Mouse (Mus musculus): ENCODE measurements around the gene Dydc1. TPM values are rescaled to one million over a fixed set of nuclear protein-coding genes. Genes with fewer than 3 reads are reported as not detected.

The Dydc1 gene
- polyA plus RNA-seq, 1 experiment from 2014 or later: not detected

DNA sequence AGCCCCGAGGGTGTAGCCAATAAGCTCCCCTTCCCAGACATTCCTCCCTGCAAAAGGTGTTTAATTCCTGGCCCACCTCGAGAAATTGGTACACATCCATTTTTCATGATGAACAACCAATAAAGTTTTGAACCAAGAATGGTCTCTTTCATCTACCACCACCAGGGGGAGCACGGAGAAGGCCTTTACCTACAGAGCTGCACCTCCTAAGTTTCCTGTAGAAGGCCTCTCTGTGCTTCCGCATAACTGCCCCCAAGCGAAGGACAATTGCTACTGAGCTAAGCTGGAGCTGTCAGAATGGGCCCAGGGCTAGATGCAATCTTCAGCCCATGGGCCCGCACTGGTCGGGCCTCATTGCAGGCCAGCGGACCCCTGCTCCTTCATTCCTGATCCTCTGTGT is 18.1 kb downstream of the Dydc1 start:
- Histone ChIP-seq H3K4me2 (ENCODE audit: low read depth, low read length) (no peak overlapping the region), H3K9ac (ENCODE audit: low read length) (no peak overlapping the region), H3K9me3 (replicated peaks; ENCODE audit: control insufficient read depth, low read length) (no peaks in the 10 kb centered on the region), H3K27me3 (ENCODE audit: control insufficient read depth, insufficient read depth, low read length) (no peaks in the 10 kb centered on the region; the same call in 1 of the 2 replicates), H3K27ac (ENCODE audit: low read length) (no peak overlapping the region), H3K4me3 (ENCODE audit: low read length) (no peak overlapping the region), H3K4me1 (ENCODE audit: control insufficient read depth, insufficient read depth, low read length) (no peaks in the 10 kb centered on the region), H3K36me3 (ENCODE audit: control insufficient read depth, insufficient read depth) (no peaks in the 10 kb centered on the region)
- WGBS: 37% methylated on average over 8 of the region's 8 CpGs
- ATAC-seq (replicated peaks; ENCODE audit: extremely low read depth, insufficient read depth, low FRiP score): no peak

DNA sequence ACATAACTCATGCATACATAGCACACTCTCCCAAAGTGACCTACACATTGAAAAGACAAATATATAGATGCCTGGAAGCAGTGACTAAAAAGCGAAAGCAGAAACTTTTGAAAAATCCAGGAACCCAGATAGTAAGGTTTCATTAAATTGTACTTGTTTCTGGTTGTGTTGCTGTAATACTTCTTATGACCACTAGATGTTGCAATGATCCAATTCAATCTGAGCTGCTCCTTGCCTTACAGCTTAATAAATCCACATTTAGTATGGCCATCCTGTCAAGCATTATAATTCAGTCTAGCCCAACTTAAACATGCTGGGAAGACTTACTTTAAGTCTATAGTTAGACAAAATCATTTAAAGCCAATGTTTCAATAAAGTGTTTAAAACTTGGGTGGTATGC is 21.4 kb downstream of the Dydc1 start:
- no peaks in the 10 kb centered on the region for H3K27me3 ChIP-seq (ENCODE audit: control insufficient read depth, insufficient read depth, low read length)
- H3K4me3 ChIP-seq (ENCODE audit: low read length): no peak overlapping the region
- no peak for ATAC-seq (replicated peaks; ENCODE audit: extremely low read depth, insufficient read depth, low FRiP score)
- no peaks in the 10 kb centered on the region for H3K9me3 ChIP-seq (replicated peaks; ENCODE audit: control insufficient read depth, low read length)
- WGBS: 35% methylated on average over 1 of the region's 1 CpGs
- H3K9ac ChIP-seq (ENCODE audit: low read length): no peak overlapping the region
- H3K36me3 ChIP-seq (ENCODE audit: control insufficient read depth, insufficient read depth): no peaks in the 10 kb centered on the region
- no peaks in the 10 kb centered on the region for H3K4me1 ChIP-seq (ENCODE audit: control insufficient read depth, insufficient read depth, low read length)
- H3K4me2 ChIP-seq (ENCODE audit: low read depth, low read length): no peak overlapping the region
- H3K27ac ChIP-seq (ENCODE audit: low read length): no peak overlapping the region

DNA sequence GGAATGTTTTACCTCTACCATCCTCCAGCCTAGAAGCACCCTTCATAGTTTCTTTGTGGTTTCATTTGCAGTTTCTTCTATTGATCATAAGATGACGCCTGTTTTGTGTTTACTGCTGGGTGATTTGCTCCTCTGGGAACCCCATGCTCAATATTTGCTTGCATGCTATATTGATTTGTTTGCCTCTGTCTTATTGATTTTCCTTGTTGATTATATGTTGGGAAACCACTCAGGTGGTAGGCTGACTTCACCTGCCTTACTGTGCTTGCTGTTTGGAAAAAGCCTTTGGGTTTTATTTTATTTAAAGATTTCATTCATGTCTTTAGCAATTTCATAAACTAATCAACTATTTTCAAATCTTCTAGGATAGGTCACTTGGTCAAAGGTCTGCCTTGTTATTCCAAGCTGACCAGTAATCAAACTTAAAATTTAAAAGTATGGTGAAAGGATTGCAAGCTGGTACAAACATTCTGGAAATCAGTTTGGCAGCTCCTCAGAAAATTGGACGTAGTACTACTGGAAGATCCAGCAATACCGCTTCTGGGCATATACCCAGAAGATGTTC is 23.7 kb downstream of the Dydc1 start:
- Histone ChIP-seq H3K9ac (ENCODE audit: low read length) (no peak overlapping the region), H3K4me2 (ENCODE audit: low read depth, low read length) (no peak overlapping the region), H3K4me1 (ENCODE audit: control insufficient read depth, insufficient read depth, low read length) (no peaks in the 10 kb centered on the region), H3K4me3 (ENCODE audit: low read length) (no peak overlapping the region), H3K9me3 (replicated peaks; ENCODE audit: control insufficient read depth, low read length) (no peaks in the 10 kb centered on the region), H3K36me3 (ENCODE audit: control insufficient read depth, insufficient read depth) (no peaks in the 10 kb centered on the region), H3K27ac (ENCODE audit: low read length) (no peak overlapping the region), H3K27me3 (ENCODE audit: control insufficient read depth, insufficient read depth, low read length) (no peaks in the 10 kb centered on the region)
- 92% methylated on average over 3 of the region's 3 CpGs for WGBS
- ATAC-seq (replicated peaks; ENCODE audit: extremely low read depth, insufficient read depth, low FRiP score): no peak

DNA sequence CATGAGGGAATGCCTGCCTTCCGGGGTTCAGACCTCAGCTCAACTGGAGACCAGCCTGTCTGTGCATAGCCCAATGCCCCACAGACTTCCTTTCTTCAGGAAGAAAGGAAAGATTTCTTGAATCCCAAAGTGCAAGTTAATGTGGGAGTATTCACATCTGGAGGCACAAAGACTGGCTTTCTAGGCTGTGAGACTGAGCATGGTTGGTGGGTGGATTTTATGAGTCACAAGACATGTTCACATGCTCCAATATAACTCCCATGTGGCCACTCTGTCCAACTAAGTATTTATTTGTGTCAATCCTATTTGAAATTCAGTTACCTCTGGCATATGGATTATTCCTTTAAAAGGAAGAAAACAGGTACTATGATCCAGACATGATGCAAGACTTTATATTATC is 26.0 kb downstream of the Dydc1 start:
- Histone ChIP-seq H3K4me2 (ENCODE audit: low read depth, low read length) (no peak overlapping the region), H3K9me3 (replicated peaks; ENCODE audit: control insufficient read depth, low read length) (no peaks in the 10 kb centered on the region), H3K9ac (ENCODE audit: low read length) (no peak overlapping the region), H3K36me3 (ENCODE audit: control insufficient read depth, insufficient read depth) (no peaks in the 10 kb centered on the region), H3K27ac (ENCODE audit: low read length) (no peak overlapping the region), H3K4me3 (ENCODE audit: low read length) (no peak overlapping the region), H3K27me3 (ENCODE audit: control insufficient read depth, insufficient read depth, low read length) (no peaks in the 10 kb centered on the region), H3K4me1 (ENCODE audit: control insufficient read depth, insufficient read depth, low read length) (no peaks in the 10 kb centered on the region)
- WGBS: 93% methylated on average over 1 of the region's 1 CpGs
- ATAC-seq (replicated peaks; ENCODE audit: extremely low read depth, insufficient read depth, low FRiP score): no peak

DNA sequence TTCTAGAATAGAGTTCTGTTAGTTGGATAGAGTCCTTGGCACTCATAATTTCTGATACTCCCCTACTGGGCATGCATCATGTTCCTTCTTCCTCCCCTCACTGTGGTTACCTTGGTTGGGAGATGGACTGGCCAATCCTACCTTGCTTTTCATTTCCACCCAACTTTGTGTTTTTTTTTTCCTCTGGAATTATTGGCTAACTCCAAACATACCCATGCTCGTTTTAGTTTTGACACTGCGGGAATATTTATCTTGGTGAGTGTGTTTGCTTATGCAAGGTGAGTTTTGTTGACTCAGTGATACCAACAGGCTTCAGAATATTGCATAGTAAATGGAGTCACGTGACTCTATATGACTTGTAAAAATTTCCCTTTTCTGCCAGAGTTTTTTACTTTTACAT is 28.0 kb downstream of the Dydc1 start:
- H3K9ac ChIP-seq (ENCODE audit: low read length): no peak overlapping the region
- H3K36me3 ChIP-seq (ENCODE audit: control insufficient read depth, insufficient read depth): no peaks in the 10 kb centered on the region
- no peaks in the 10 kb centered on the region for H3K4me1 ChIP-seq (ENCODE audit: control insufficient read depth, insufficient read depth, low read length)
- H3K27me3 ChIP-seq (ENCODE audit: control insufficient read depth, insufficient read depth, low read length): no peaks in the 10 kb centered on the region
- no peak for ATAC-seq (replicated peaks; ENCODE audit: extremely low read depth, insufficient read depth, low FRiP score)
- no peak overlapping the region for H3K4me3 ChIP-seq (ENCODE audit: low read length)
- no peak overlapping the region for H3K4me2 ChIP-seq (ENCODE audit: low read depth, low read length)
- 75% methylated on average over 3 of the region's 3 CpGs for WGBS
- H3K27ac ChIP-seq (ENCODE audit: low read length): no peak overlapping the region
- H3K9me3 ChIP-seq (replicated peaks; ENCODE audit: control insufficient read depth, low read length): no peaks in the 10 kb centered on the region

- H3K9ac ChIP-seq (ENCODE audit: low read length): no peak overlapping the region
- H3K4me2 ChIP-seq (ENCODE audit: low read depth, low read length): no peak overlapping the region
- H3K27me3 ChIP-seq (ENCODE audit: control insufficient read depth, insufficient read depth, low read length): no peaks in the 10 kb centered on the region
- no peak overlapping the region for H3K27ac ChIP-seq (ENCODE audit: low read length)
- WGBS: 70% methylated on average over 5 of the region's 5 CpGs
- no peaks in the 10 kb centered on the region for H3K36me3 ChIP-seq (ENCODE audit: control insufficient read depth, insufficient read depth)
- no peak for ATAC-seq (replicated peaks; ENCODE audit: extremely low read depth, insufficient read depth, low FRiP score)
- H3K4me3 ChIP-seq (ENCODE audit: low read length): no peak overlapping the region
- H3K4me1 ChIP-seq (ENCODE audit: control insufficient read depth, insufficient read depth, low read length): no peaks in the 10 kb centered on the region
- no peaks in the 10 kb centered on the region for H3K9me3 ChIP-seq (replicated peaks; ENCODE audit: control insufficient read depth, low read length)
Measured at GRCm38 (mm10) chr14:41101242-41101641, 28.5 kb downstream of the Dydc1 start.

DNA sequence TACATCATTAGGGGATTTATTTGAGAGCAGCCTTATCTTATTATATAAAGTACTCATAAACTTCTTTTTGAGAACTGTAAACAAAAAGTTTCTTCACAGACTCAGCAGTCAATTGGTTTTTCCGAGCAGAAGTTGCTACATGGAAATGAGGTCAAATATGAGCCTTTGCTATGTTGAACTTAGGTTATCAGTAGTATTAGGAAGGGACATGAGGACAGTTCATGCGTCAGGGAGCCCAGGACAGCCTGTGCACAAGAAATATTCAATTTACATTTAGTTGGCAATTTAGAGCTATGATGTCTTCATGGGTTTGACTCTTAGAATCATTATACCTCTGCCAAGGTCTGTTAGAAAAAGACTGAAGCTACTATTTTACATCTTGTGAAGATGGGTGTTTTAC is 29.6 kb downstream of the Dydc1 start:
- no peak for ATAC-seq (replicated peaks; ENCODE audit: extremely low read depth, insufficient read depth, low FRiP score)
- H3K27ac ChIP-seq (ENCODE audit: low read length): no peak overlapping the region
- H3K4me3 ChIP-seq (ENCODE audit: low read length): no peak overlapping the region
- WGBS: 55% methylated on average over 2 of the region's 2 CpGs
- no peak overlapping the region for H3K4me2 ChIP-seq (ENCODE audit: low read depth, low read length)
- H3K9me3 ChIP-seq (replicated peaks; ENCODE audit: control insufficient read depth, low read length): no peaks in the 10 kb centered on the region
- no peaks in the 10 kb centered on the region for H3K4me1 ChIP-seq (ENCODE audit: control insufficient read depth, insufficient read depth, low read length)
- no peaks in the 10 kb centered on the region for H3K36me3 ChIP-seq (ENCODE audit: control insufficient read depth, insufficient read depth)
- no peaks in the 10 kb centered on the region for H3K27me3 ChIP-seq (ENCODE audit: control insufficient read depth, insufficient read depth, low read length)
- H3K9ac ChIP-seq (ENCODE audit: low read length): no peak overlapping the region

GRCm38 (mm10) chr14:41104853-41105444 is 32.2 kb downstream of the Dydc1 start, which contains the start of gene Mat1a:
Mat1a (plus strand) TSS chr14:41105035.
- no peaks in the 10 kb centered on the region for H3K36me3 ChIP-seq (ENCODE audit: control insufficient read depth, insufficient read depth)
- H3K9me3 ChIP-seq (replicated peaks; ENCODE audit: control insufficient read depth, low read length): no peaks in the 10 kb centered on the region
- H3K4me1 ChIP-seq (ENCODE audit: control insufficient read depth, insufficient read depth, low read length): no peaks in the 10 kb centered on the region
- 0 out of 2 replicates have a peak within 1 kb of the TSS, but pooled peaks have one; percentile 24 for H3K9ac ChIP-seq (ENCODE audit: low read length)
- no peak for ATAC-seq (replicated peaks; ENCODE audit: extremely low read depth, insufficient read depth, low FRiP score)
- WGBS: 44% methylated on average over 10 of the region's 10 CpGs
- H3K27ac ChIP-seq (ENCODE audit: low read length): no peak within 1 kb of the TSS
- no peaks in the 10 kb centered on the region for H3K27me3 ChIP-seq (ENCODE audit: control insufficient read depth, insufficient read depth, low read length)
- peak within 1 kb of the TSS; percentile 56 for H3K4me2 ChIP-seq (ENCODE audit: low read depth, low read length)
- peak within 1 kb of the TSS; percentile 36 for H3K4me3 ChIP-seq (ENCODE audit: low read length)

DNA sequence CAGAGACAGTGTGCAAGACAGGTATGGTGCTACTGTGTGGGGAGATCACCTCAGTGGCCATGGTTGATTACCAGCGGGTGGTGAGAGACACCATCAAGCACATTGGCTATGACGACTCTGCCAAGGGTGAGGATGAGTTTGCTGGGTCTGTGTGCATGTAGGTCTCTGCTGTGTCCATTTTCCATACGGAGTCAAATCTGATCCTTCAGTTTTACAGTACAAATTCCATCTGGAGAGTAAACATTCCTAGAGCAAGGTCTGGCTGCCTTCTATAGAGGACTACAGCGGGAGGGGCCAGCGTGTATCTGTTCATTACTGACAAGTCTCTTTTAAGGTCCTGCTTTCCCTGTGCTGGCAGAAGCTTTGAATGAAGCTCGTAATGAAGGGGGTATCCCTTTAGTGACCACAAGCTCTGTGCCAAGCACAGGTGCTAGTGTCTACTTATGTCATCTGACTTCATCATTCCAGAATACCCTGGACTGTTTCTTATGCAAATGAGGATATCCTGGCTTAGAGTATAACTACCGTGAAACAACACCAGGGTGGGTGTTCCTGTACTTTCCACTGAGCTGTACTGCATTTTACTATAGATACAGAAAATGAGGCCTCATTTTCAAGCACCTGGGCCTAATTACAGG is 38.4 kb downstream of the Dydc1 start:
- WGBS: 78% methylated on average over 7 of the region's 7 CpGs
- H3K9me3 ChIP-seq (replicated peaks; ENCODE audit: control insufficient read depth, low read length): no peaks in the 10 kb centered on the region
- no peak overlapping the region for H3K9ac ChIP-seq (ENCODE audit: low read length)
- no peak overlapping the region for H3K4me2 ChIP-seq (ENCODE audit: low read depth, low read length)
- no peak for ATAC-seq (replicated peaks; ENCODE audit: extremely low read depth, insufficient read depth, low FRiP score)
- no peak overlapping the region for H3K4me3 ChIP-seq (ENCODE audit: low read length)
- no peaks in the 10 kb centered on the region for H3K4me1 ChIP-seq (ENCODE audit: control insufficient read depth, insufficient read depth, low read length)
- H3K27ac ChIP-seq (ENCODE audit: low read length): no peak overlapping the region
- H3K27me3 ChIP-seq (ENCODE audit: control insufficient read depth, insufficient read depth, low read length): no peaks in the 10 kb centered on the region
- H3K36me3 ChIP-seq (ENCODE audit: control insufficient read depth, insufficient read depth): no peaks in the 10 kb centered on the region

Measured in heart, embryonic 16.5 days (tissue).